Mouse (Mus musculus): ENCODE data around the gene A930002H24Rik. TPM values are rescaled to one million over a fixed set of nuclear protein-coding genes. Genes with fewer than 3 reads are reported as not detected.

A930002H24Rik gene
- polyA plus RNA-seq, 1 experiment from 2014 or later, result 3.0 TPM

DNA sequence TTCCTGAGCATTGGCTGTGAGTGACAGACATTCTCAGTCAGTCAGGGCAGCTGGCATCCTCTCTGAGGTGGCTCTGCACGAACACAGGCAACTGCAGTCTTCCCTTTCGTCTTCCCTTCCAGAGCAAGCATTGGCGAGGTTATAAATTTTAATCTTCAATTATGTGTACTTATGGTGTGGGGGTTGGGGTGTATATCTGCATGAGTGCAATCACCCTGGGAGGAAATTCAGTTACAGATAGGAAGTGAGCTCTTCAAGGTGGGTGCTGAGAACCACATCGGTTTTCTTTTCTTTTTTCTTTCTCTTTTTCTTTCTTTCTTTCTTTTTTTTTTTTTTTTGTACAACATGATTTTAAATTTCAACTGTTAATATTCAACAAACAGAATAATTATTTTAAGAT, 32.0 kb downstream of the A930002H24Rik start:
- ATAC-seq (ENCODE audit: low FRiP score, low read depth), result 0 out of 2 replicates have a peak, but pooled peaks have one; percentile 23
- Histone ChIP-seq H3K9me3 (no peaks in the 10 kb centered on the region), H3K36me3 (no peaks in the 10 kb centered on the region), H3K4me1 (peaks cover 4% of the 10 kb centered on the region; the same call in 1 of the 2 replicates), H3K27me3 (no peaks in the 10 kb centered on the region), H3K4me2 (replicated peaks) (no peak overlapping the region), H3K27ac (replicated peaks) (no peak overlapping the region), H3K9ac (replicated peaks) (no peak overlapping the region), H3K4me3 (no peak overlapping the region)
- 68% methylated on average over 4 of the region's 4 CpGs for WGBS

GRCm38 (mm10) chr17:63828561-63829332, 34.8 kb downstream of the A930002H24Rik start:
- Histone ChIP-seq H3K9ac (replicated peaks) (no peak overlapping the region), H3K4me1 (peaks cover 4% of the 10 kb centered on the region; the same call in 1 of the 2 replicates), H3K9me3 (no peaks in the 10 kb centered on the region), H3K27me3 (no peaks in the 10 kb centered on the region), H3K4me3 (no peak overlapping the region), H3K27ac (replicated peaks) (no peak overlapping the region), H3K36me3 (no peaks in the 10 kb centered on the region), H3K4me2 (replicated peaks) (no peak overlapping the region)
- no peak for ATAC-seq (ENCODE audit: low FRiP score, low read depth)
- WGBS, result 66% methylated on average over 5 of the region's 5 CpGs

GRCm38 (mm10) chr17:63826767-63827166, 36.8 kb downstream of the A930002H24Rik start:
- H3K27me3 ChIP-seq, result no peaks in the 10 kb centered on the region
- no peaks in the 10 kb centered on the region for H3K36me3 ChIP-seq
- no peak overlapping the region for H3K4me2 ChIP-seq (replicated peaks)
- 94% methylated on average over 7 of the region's 7 CpGs for WGBS
- H3K9ac ChIP-seq (replicated peaks), result no peak overlapping the region
- peaks cover 4% of the 10 kb centered on the region; the same call in 1 of the 2 replicates for H3K4me1 ChIP-seq
- ATAC-seq (ENCODE audit: low FRiP score, low read depth), result no peak
- H3K4me3 ChIP-seq, result no peak overlapping the region
- no peaks in the 10 kb centered on the region for H3K9me3 ChIP-seq
- H3K27ac ChIP-seq (replicated peaks), result no peak overlapping the region

- H3K27me3 ChIP-seq, result no peaks in the 10 kb centered on the region
- WGBS, result 86% methylated on average over 8 of the region's 8 CpGs
- no peak overlapping the region for H3K27ac ChIP-seq (replicated peaks)
- H3K4me3 ChIP-seq, result no peak overlapping the region
- no peaks in the 10 kb centered on the region; the same call in 1 of the 2 replicates for H3K4me1 ChIP-seq
- H3K9ac ChIP-seq (replicated peaks), result no peak overlapping the region
- no peak overlapping the region for H3K4me2 ChIP-seq (replicated peaks)
- H3K9me3 ChIP-seq, result no peaks in the 10 kb centered on the region
- H3K36me3 ChIP-seq, result no peaks in the 10 kb centered on the region
- ATAC-seq (ENCODE audit: low FRiP score, low read depth), result no peak
These were observed 37.4 kb downstream of the A930002H24Rik start for GRCm38 (mm10) chr17:63826196-63826595.

DNA sequence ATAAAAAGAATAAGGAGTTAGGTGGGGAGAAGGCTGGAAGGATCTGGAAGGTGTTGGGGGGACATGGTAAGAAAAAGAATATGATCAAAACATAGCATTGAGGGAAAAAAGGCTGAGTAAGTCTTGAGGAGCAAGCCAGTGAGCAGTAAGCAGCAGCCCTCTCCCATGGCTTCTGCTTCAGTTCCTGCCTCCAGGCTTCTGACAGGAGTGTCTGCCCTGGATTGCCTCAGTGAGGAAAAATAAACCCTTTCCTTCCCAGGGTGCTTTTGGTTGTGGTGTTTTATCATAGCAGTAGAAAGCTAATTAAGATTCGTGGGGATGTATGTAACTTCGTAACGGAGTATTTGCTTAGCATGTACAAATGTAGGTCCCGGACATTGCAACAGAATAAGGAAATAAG, 39.5 kb downstream of the A930002H24Rik start:
- Histone ChIP-seq H3K9ac (replicated peaks) (no peak overlapping the region), H3K9me3 (no peaks in the 10 kb centered on the region), H3K27ac (replicated peaks) (no peak overlapping the region), H3K27me3 (no peaks in the 10 kb centered on the region), H3K4me3 (no peak overlapping the region), H3K36me3 (no peaks in the 10 kb centered on the region), H3K4me1 (no peaks in the 10 kb centered on the region), H3K4me2 (replicated peaks) (no peak overlapping the region)
- no peak for ATAC-seq (ENCODE audit: low FRiP score, low read depth)
- WGBS, result 92% methylated on average over 4 of the region's 4 CpGs

- no peak overlapping the region for H3K27ac ChIP-seq (replicated peaks)
- ATAC-seq (ENCODE audit: low FRiP score, low read depth), result no peak
- H3K4me2 ChIP-seq (replicated peaks), result no peak overlapping the region
- 91% methylated on average over 10 of the region's 10 CpGs for WGBS
- H3K27me3 ChIP-seq, result no peaks in the 10 kb centered on the region
- no peaks in the 10 kb centered on the region for H3K9me3 ChIP-seq
- H3K9ac ChIP-seq (replicated peaks), result no peak overlapping the region
- no peak overlapping the region for H3K4me3 ChIP-seq
- H3K4me1 ChIP-seq, result no peaks in the 10 kb centered on the region
- H3K36me3 ChIP-seq, result no peaks in the 10 kb centered on the region
These were observed 45.1 kb downstream of the A930002H24Rik start for GRCm38 (mm10) chr17:63818444-63819027.

- Histone ChIP-seq H3K9me3 (no peaks in the 10 kb centered on the region), H3K9ac (replicated peaks) (no peak overlapping the region), H3K4me2 (replicated peaks) (no peak overlapping the region), H3K36me3 (no peaks in the 10 kb centered on the region), H3K4me1 (peaks cover 13% of the 10 kb centered on the region), H3K4me3 (no peak overlapping the region), H3K27ac (replicated peaks) (no peak overlapping the region), H3K27me3 (no peaks in the 10 kb centered on the region)
- no peak for ATAC-seq (ENCODE audit: low FRiP score, low read depth)
- 83% methylated on average over 6 of the region's 6 CpGs for WGBS
These were observed 50.0 kb downstream of the A930002H24Rik start for GRCm38 (mm10) chr17:63813552-63813951.

Other genes starting within 250 kb of the A930002H24Rik start
- gene Fer, start 729 bp downstream of the A930002H24Rik start, polyA plus RNA-seq (2016; fragmentation: Nextera tagmentation; extraction: Ambion mirVana), result 29.4 and 33.7 TPM in 2 replicates

All from midbrain, embryonic 12.5 days (tissue).